In the genomic region with DNA sequence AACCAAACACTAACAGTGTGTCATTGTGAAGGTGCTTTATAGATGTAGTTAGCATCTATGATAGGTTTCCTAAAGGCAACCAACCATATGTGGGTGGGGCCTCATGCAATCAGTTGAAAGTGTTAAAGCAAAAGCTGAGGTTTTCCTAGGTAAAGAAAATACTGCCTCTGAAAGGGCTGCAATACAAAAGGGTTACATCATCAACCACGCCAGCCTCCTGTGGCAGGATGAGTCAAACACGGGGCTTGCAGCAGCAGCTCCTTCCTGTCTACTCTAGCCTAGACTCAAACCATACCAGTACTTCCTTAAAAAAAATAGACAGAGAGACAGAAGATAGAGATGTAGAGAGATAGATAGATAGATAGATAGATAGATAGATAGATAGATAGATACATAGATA, we compare ENCODE assay signal across 23 mouse cellular contexts. TPM values are rescaled to one million over a fixed set of nuclear protein-coding genes. Genes with fewer than 3 reads are reported as not detected.
DNase-seq lines count a peak whose midpoint lies in the region; ATAC-seq and TF ChIP-seq lines count a peak whose summit lies in the region.
"Had no signal": no experiment of that assay in that cellular context is flagged by ENCODE, and none has a peak within 500 bp of the region (broad histone marks: within the 10 kb centered on the region; RNA-seq: fewer than 3 reads in every experiment).

No protein-coding gene starts in this region.

- DNase-seq in lung, postnatal 36 days: peak; percentile 5
- no peak for DNase-seq in lung, postnatal 4 days
- DNase-seq in NIH3T3 (ENCODE audit: low read depth): peak; percentile 41
- no peak for DNase-seq in stomach, postnatal 0 days (ENCODE audit: low spot score)
- no peak for DNase-seq in B cell, adult 2 months
- no peak for DNase-seq in left cerebral cortex, adult 9 months (ENCODE audit: low spot score in 2 of 2)
- DNase-seq in embryonic facial prominence, embryonic 10.5 days (ENCODE audit: low spot score): no peak
- DNase-seq: adrenal gland, postnatal 25 days; cerebellum, adult 11-12 months; cerebellum, postnatal 25 days; gastrocnemius, postnatal 10 days; heart, adult 18-20 months; heart, postnatal 36 days; kidney, postnatal 4 days; right cerebral cortex, adult 18-20 months; thymus, postnatal 14 days had no signal

- H3K36me3 ChIP-seq in stomach, postnatal 0 days (ENCODE audit: control insufficient read depth, insufficient read depth, low read length): no peaks in the 10 kb centered on the region
- no peaks in the 10 kb centered on the region for H3K36me3 ChIP-seq in embryonic facial prominence, embryonic 10.5 days (replicated peaks)
- H3K36me3 ChIP-seq: limb, embryonic 15.5 days; neural tube, embryonic 12.5 days had no signal

- H3K4me2 ChIP-seq in stomach, postnatal 0 days (replicated peaks; ENCODE audit: low read depth): no peak overlapping the region
- H3K4me2 ChIP-seq: limb, embryonic 15.5 days; midbrain, embryonic 11.5 days; neural tube, embryonic 12.5 days had no signal

- no peak for TF ChIP-seq EP300 in stomach, postnatal 0 days (optimal IDR thresholded peaks at IDR 0.05)

- no peaks in the 10 kb centered on the region for H3K9me3 ChIP-seq in stomach, postnatal 0 days (ENCODE audit: control insufficient read depth, low read length)
- H3K9me3 ChIP-seq in embryonic facial prominence, embryonic 10.5 days: no peaks in the 10 kb centered on the region
- H3K9me3 ChIP-seq: limb, embryonic 15.5 days; neural tube, embryonic 12.5 days had no signal

- H3K27me3 ChIP-seq in stomach, postnatal 0 days (ENCODE audit: control insufficient read depth, insufficient read depth, low read length): no peaks in the 10 kb centered on the region
- no peaks in the 10 kb centered on the region; the same call in 1 of the 2 replicates for H3K27me3 ChIP-seq in embryonic facial prominence, embryonic 10.5 days (replicated peaks; ENCODE audit: low read depth, poor library complexity, severe bottlenecking)
- H3K27me3 ChIP-seq: limb, embryonic 15.5 days; neural tube, embryonic 12.5 days had no signal

- WGBS in stomach, postnatal 0 days: 44% methylated on average over 2 of the region's 2 CpGs
- WGBS in embryonic facial prominence, embryonic 10.5 days: 77% methylated on average over 2 of the region's 2 CpGs

- H3K4me1 ChIP-seq in stomach, postnatal 0 days (replicated peaks; ENCODE audit: control insufficient read depth, insufficient read depth): no peaks in the 10 kb centered on the region
- no peaks in the 10 kb centered on the region for H3K4me1 ChIP-seq in embryonic facial prominence, embryonic 10.5 days
- H3K4me1 ChIP-seq: limb, embryonic 15.5 days; neural tube, embryonic 12.5 days had no signal

- no peak overlapping the region for H3K27ac ChIP-seq in stomach, postnatal 0 days (replicated peaks)
- H3K27ac ChIP-seq in embryonic facial prominence, embryonic 10.5 days (replicated peaks): no peak overlapping the region
- H3K27ac ChIP-seq: limb, embryonic 15.5 days; neural tube, embryonic 12.5 days had no signal

- TF ChIP-seq CTCF in stomach, postnatal 0 days (IDR thresholded peaks at IDR 0.05; ENCODE audit: low read depth): no peak

- no peak overlapping the region for H3K9ac ChIP-seq in stomach, postnatal 0 days (ENCODE audit: low read length)
- H3K9ac ChIP-seq: limb, embryonic 15.5 days; neural tube, embryonic 12.5 days had no signal

- ATAC-seq in hematopoietic stem cell, adult 5-6 weeks (replicated peaks in 1 of 2; ENCODE audit: insufficient read depth in 1 of 2, low FRiP score in 2 of 2, low TSS enrichment in 1 of 2, low read depth in 1 of 2, poor library complexity in 2 of 2, severe bottlenecking in 2 of 2): peak; percentile 62 to 82; a peak in 2 of 4 replicates
- peak; percentile 47; the same call in 1 of the 2 replicates for ATAC-seq in stomach, postnatal 0 days (ENCODE audit: low FRiP score, low TSS enrichment)
- ATAC-seq: activated CD4-positive, CD25-positive, alpha-beta regulatory T cell, adult 4 months had no signal

- no peak overlapping the region for H3K4me3 ChIP-seq in stomach, postnatal 0 days (ENCODE audit: low read depth, low read length)
- no peak overlapping the region for H3K4me3 ChIP-seq in embryonic facial prominence, embryonic 10.5 days
- H3K4me3 ChIP-seq: limb, embryonic 15.5 days; neural tube, embryonic 12.5 days had no signal

RNA-seq across cellular contexts. Expression of a gene that starts 25.3 kb away (rescaled TPM):
- not detected in 2 replicates for total RNA-seq in hematopoietic stem cell, adult 5-6 weeks (2017)
- 0.40 and 0.42 TPM in 2 replicates for polyA plus RNA-seq in stomach, postnatal 0 days (2015; fragmentation: Nextera tagmentation; extraction: Ambion mirVana)
- polyA plus RNA-seq in embryonic facial prominence, embryonic 10.5 days (2016; fragmentation: Nextera tagmentation; extraction: Ambion mirVana): not detected in 2 replicates
- total RNA-seq: gastrocnemius, postnatal 10 days had no signal
- polyA plus RNA-seq: forebrain, embryonic 11.5 days; kidney, embryonic 14.5 days; midbrain, embryonic 11.5 days; neural tube, embryonic 12.5 days had no signal

Comparison
In these comparisons a context has a peak if more than half of its experiments do, and no peak if none do; other contexts are left out.
1. DNase-seq: peak in lung, postnatal 36 days (single experiment) and NIH3T3 (single experiment); none in lung, postnatal 4 days (0 of 2), stomach, postnatal 0 days (single experiment), B cell, adult 2 months (0 of 2), left cerebral cortex, adult 9 months (0 of 2) and embryonic facial prominence, embryonic 10.5 days (single experiment).